Mouse (Mus musculus) midbrain, embryonic 16.5 days (tissue): Measurements from ENCODE around the gene Erc2. TPM values are rescaled to one million over a fixed set of nuclear protein-coding genes. Genes with fewer than 3 reads are reported as not detected.

Experiments used
- ATAC-seq: fragments of 200-750 bp; cut with Nextera tagmentation; 2 replicates; pipeline ENCODE4 v1.8.0; 2017; ENCODE audit warnings: moderate TSS enrichment
- H3K27ac ChIP-seq: fragments of 300-500 bp; sonication (generic); 2 replicates; pipeline ENCODE4 v1.5.1; 2014; ENCODE audit warnings: mild to moderate bottlenecking, low read length, mixed read lengths
- H3K27me3 ChIP-seq: fragments of 300-500 bp; sonication (generic); 2 replicates; pipeline ENCODE4 v1.6.1; 2014; ENCODE audit warnings: low read depth, low read length, mixed read lengths; ENCODE audit not compliant: control insufficient read depth, insufficient read depth
- H3K36me3 ChIP-seq: fragments of 300-500 bp; sonication (generic); 2 replicates; pipeline ENCODE4 v1.6.1; 2014; ENCODE audit warnings: mild to moderate bottlenecking, low read length, moderate library complexity, mixed read lengths; ENCODE audit not compliant: control insufficient read depth, insufficient read depth
- H3K4me1 ChIP-seq: fragments of 300-500 bp; sonication (generic); 2 replicates; pipeline ENCODE4 v1.6.1; 2014; ENCODE audit warnings: mild to moderate bottlenecking, low read length, mixed read lengths; ENCODE audit not compliant: control insufficient read depth, insufficient read depth
- H3K4me2 ChIP-seq: fragments of 300-500 bp; sonication (generic); 2 replicates; pipeline ENCODE4 v1.6.1; 2014; ENCODE audit warnings: mild to moderate bottlenecking, low read length, mixed read lengths
- H3K4me3 ChIP-seq: fragments of 300-500 bp; sonication (generic); 2 replicates; pipeline ENCODE4 v1.5.1; 2014; ENCODE audit warnings: low read depth, mild to moderate bottlenecking, low read length, moderate library complexity, mixed read lengths
- H3K9ac ChIP-seq: fragments of 300-500 bp; sonication (generic); 2 replicates; pipeline ENCODE4 v1.6.1; 2014; ENCODE audit warnings: low read depth, low read length, mixed read lengths
- H3K9me3 ChIP-seq: fragments of 300-500 bp; sonication (generic); replicated peaks from 2 replicates; pipeline ENCODE4 v1.6.1; 2014; ENCODE audit warnings: mild to moderate bottlenecking, low read length, mixed read lengths; ENCODE audit not compliant: control insufficient read depth, poor library complexity, severe bottlenecking
- WGBS: fragments of 180-500 bp; shearing (Covaris S2); extraction: QIAGEN DNeasy Blood & Tissue Kit; methylation state at CpG from one replicate; pipeline ENCODE4 v1.1.7; 2014; 5-methylcytosine and 5-hydroxymethylcytosine counted together
- polyA plus RNA-seq: library from polyadenylated mRNA; unstranded; fragments of >200 nt; fragmentation: Nextera tagmentation; extraction: Ambion mirVana; gene quantifications from 2 replicates; pipeline ENCODE4 v1.2.1, GENCODE M21; 2015

Gene Erc2
- polyA plus RNA-seq, 1 experiment from 2014 or later: 94.2 TPM

DNA sequence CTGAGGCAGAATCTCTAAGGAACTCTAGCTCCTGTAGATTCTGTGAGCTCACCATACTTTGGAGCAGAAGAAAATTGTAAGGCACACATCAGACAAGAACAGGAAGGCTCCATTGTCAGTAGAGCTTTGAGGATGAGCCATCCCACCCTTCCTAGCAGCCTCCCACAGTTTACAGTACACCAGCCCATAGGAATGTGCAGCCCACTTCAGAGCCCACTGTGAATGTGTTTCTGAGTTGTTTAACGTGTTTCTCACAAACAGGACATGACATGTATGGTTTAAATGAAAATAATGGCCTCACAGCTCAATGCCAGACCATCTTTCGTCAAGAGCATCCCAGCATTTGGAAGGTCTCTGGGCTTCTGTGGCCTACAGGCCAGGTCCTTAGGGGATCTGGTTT lies 549.1 kb downstream of the Erc2 start:
- H3K4me2 ChIP-seq: no peak overlapping the region
- no peaks in the 10 kb centered on the region for H3K4me1 ChIP-seq
- no peak overlapping the region for H3K27ac ChIP-seq
- no peaks in the 10 kb centered on the region for H3K27me3 ChIP-seq
- ATAC-seq: no peak
- no peak overlapping the region for H3K4me3 ChIP-seq
- no peaks in the 10 kb centered on the region for H3K9me3 ChIP-seq
- no peaks in the 10 kb centered on the region for H3K36me3 ChIP-seq
- no peak overlapping the region for H3K9ac ChIP-seq
- WGBS: 76% methylated on average over 2 of the region's 2 CpGs

DNA sequence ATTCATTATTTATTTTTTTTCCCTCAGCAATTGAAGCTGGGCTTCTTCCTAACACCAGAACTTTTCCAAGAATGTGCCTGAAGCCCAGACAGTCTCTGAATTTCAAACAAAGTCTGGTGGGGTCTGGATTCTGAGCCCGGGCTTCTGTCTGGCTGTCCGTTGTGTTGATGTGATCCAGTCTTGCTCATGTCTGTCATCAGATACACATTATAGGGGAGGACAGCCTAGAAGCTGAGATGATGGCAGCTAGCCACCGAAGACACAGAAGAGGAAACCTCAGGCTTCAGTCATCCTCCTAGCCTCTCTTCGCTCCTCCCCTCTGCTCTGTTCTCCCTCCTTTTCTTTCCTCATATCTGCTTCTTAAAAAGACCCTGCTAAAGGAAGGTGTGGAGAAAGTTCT lies 551.5 kb downstream of the Erc2 start:
- H3K36me3 ChIP-seq: no peaks in the 10 kb centered on the region
- H3K27me3 ChIP-seq: no peaks in the 10 kb centered on the region
- H3K9ac ChIP-seq: no peak overlapping the region
- H3K27ac ChIP-seq: no peak overlapping the region
- 95% methylated on average over 4 of the region's 4 CpGs for WGBS
- no peak overlapping the region for H3K4me2 ChIP-seq
- H3K9me3 ChIP-seq: no peaks in the 10 kb centered on the region
- ATAC-seq: no peak
- no peaks in the 10 kb centered on the region for H3K4me1 ChIP-seq
- H3K4me3 ChIP-seq: no peak overlapping the region

DNA sequence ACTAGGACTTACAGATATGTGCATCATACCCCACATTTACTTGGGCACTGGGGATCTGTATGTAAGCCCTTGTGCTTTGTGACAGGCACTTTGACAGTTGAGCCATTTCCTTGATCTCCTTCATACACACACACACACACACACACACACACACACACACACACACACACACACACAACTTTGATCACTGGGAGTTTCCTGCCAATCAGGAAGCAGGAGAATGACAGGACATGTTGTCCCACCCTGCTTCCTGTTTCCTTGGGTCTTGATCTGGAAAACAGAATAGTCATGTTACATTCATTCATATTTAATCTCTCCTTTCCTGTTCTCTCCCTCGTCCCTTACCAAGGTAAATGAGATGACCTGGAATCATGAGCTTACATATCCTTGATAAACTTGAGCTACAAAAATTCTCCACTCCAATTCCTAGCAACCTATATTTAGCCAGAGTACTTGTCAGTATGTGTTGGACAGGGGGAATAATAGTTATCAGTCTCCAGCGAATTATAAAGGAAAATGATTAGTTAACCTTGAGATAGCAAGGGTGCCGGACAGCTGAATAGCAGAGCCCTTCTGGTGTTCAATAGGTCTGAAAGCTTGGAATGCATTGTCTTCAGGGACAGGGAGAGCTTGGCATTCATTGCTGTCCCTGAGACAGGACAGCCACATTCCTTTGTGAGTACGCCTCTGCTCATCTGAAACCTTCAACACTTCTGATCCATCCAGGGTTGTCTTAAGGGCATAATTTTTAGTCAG lies 559.0 kb downstream of the Erc2 start:
- H3K27ac ChIP-seq: no peak overlapping the region
- H3K36me3 ChIP-seq: no peaks in the 10 kb centered on the region
- no peak overlapping the region for H3K9ac ChIP-seq
- no peak for ATAC-seq
- 19% methylated on average over 4 of the region's 4 CpGs for WGBS
- H3K4me3 ChIP-seq: no peak overlapping the region
- no peaks in the 10 kb centered on the region for H3K4me1 ChIP-seq
- no peaks in the 10 kb centered on the region for H3K27me3 ChIP-seq
- no peak overlapping the region for H3K4me2 ChIP-seq
- no peaks in the 10 kb centered on the region for H3K9me3 ChIP-seq

DNA sequence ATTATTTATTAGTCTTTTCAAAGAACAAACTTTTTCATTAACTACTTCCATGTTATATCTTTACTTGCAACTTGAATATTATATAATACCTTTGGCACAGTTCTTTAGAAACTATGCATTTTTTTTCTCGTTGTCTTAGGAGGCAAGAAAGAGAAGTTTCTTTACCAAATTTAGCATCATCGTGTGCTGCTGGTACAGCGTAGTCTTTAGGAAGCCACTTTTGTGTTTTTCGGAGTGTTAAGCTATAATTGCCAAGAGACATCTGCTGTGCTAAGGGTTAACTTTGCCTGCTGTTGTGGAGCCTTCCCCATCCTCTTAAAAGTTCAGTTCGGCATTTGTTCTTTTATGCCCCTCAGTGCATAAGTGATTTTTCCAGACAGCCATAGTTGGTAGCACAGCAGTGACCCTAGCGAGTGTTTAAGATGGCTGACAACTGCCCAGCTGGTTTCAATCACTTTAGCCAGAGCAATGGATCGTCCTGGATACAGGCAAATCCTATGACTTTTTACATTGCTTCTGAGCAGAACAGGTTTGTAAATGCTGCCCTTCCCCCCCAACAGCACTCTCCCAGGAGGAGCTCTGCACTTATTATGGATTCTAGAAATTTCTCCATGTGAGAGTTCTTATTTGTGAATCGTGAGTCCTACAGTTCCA lies 570.6 kb downstream of the Erc2 start:
- no peak overlapping the region for H3K27ac ChIP-seq
- no peak for ATAC-seq
- no peaks in the 10 kb centered on the region for H3K9me3 ChIP-seq
- H3K9ac ChIP-seq: no peak overlapping the region
- no peaks in the 10 kb centered on the region for H3K36me3 ChIP-seq
- H3K4me1 ChIP-seq: no peaks in the 10 kb centered on the region
- no peaks in the 10 kb centered on the region for H3K27me3 ChIP-seq
- H3K4me3 ChIP-seq: no peak overlapping the region
- H3K4me2 ChIP-seq: no peak overlapping the region
- 74% methylated on average over 8 of the region's 8 CpGs for whole genome bisulfite sequencing

DNA sequence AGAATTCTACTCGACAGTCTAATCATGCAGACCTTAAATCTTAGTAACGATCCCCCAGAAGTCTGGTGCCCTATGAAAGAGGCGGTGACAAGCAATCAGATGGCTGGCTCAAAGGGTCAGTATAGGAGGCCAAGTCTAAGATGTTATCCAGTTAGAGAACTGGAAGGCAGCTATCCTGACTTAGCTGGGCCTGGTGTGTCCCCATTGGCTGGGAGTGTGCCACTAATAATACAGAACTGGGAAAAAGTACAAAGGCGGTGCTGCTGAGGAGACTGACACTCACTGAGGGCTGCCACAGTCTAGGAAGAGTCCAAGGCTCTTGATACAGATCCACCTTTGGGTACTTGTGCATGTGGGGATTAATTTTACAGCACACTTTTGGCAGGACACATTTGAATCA lies 581.6 kb downstream of the Erc2 start:
- Histone ChIP-seq H3K9ac (no peak overlapping the region), H3K36me3 (no peaks in the 10 kb centered on the region), H3K9me3 (no peaks in the 10 kb centered on the region), H3K4me2 (no peak overlapping the region), H3K27me3 (no peaks in the 10 kb centered on the region), H3K4me1 (no peaks in the 10 kb centered on the region), H3K4me3 (no peak overlapping the region), H3K27ac (no peak overlapping the region)
- ATAC-seq: no peak
- WGBS: 78% methylated on average over 4 of the region's 4 CpGs

DNA sequence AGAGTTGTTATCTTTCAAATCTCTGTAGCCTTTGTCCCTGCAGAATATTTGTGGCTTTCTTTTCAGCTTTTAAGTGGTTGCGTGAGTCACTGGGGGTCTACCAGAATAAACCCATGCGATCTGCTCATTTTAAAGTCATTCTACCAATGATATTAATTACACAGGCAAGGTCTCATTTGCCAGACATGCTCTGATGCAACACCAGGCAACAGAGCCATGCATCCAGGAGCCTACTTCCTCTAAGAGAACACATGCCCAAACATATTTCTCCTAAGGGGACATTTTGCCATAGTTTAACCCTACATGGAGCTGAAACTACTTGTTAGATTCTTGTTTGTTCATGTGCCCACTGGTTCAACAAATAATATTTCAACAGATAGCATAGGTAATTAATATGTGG lies 584.1 kb downstream of the Erc2 start:
- H3K4me1 ChIP-seq: no peaks in the 10 kb centered on the region
- H3K9me3 ChIP-seq: no peaks in the 10 kb centered on the region
- WGBS: 97% methylated on average over 2 of the region's 2 CpGs
- H3K27ac ChIP-seq: no peak overlapping the region
- no peak overlapping the region for H3K9ac ChIP-seq
- H3K4me3 ChIP-seq: no peak overlapping the region
- no peak for ATAC-seq
- H3K4me2 ChIP-seq: no peak overlapping the region
- H3K27me3 ChIP-seq: no peaks in the 10 kb centered on the region
- H3K36me3 ChIP-seq: no peaks in the 10 kb centered on the region

DNA sequence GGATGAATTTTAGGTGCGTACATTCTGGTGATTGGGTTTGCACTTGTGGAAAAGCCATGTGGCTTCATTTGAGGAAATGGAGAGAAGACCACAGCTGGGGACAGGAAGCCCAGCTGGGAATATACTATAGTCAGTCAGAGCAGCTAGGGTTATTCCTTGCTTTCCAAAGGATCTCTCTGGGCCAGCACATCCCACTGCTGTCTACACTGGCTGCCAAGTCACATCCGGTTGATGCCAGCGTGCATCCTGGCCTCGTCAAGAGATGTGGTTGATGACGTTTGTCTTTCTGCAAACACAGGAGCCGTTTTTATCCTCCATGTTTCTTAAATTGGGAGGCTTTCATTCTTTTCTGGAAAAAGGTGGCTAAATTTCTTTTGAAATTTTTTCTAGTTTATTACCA lies 603.3 kb downstream of the Erc2 start:
- no peak overlapping the region for H3K4me3 ChIP-seq
- no peaks in the 10 kb centered on the region for H3K36me3 ChIP-seq
- no peaks in the 10 kb centered on the region for H3K9me3 ChIP-seq
- WGBS: 94% methylated on average over 6 of the region's 6 CpGs
- no peak overlapping the region for H3K27ac ChIP-seq
- H3K27me3 ChIP-seq: no peaks in the 10 kb centered on the region
- no peak for ATAC-seq
- H3K4me2 ChIP-seq: no peak overlapping the region
- H3K9ac ChIP-seq: no peak overlapping the region
- H3K4me1 ChIP-seq: no peaks in the 10 kb centered on the region

DNA sequence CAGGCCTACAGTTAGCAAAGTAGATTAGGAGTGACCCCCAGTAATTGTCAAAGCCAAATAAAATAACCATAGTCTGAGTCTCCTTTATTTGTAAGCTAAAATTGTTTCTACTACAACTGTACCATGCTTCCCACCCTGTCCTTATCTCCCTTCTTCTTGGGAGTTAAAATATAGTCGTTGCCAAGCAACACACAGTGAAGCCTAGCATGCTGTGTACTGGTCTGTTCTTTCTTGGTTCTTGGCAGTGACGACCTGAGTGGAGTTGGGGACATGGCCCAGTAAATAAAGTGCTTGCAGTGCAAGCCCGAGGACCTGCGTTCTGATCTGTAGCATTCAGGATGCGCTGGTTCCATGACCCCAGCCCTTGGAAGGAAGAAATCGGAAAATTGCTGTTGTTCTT lies 608.3 kb downstream of the Erc2 start:
- Histone ChIP-seq H3K27me3 (no peaks in the 10 kb centered on the region), H3K4me3 (no peak overlapping the region), H3K36me3 (no peaks in the 10 kb centered on the region), H3K9me3 (no peaks in the 10 kb centered on the region), H3K4me1 (no peaks in the 10 kb centered on the region), H3K27ac (no peak overlapping the region), H3K9ac (no peak overlapping the region), H3K4me2 (no peak overlapping the region)
- WGBS: 78% methylated on average over 6 of the region's 6 CpGs
- no peak for ATAC-seq

DNA sequence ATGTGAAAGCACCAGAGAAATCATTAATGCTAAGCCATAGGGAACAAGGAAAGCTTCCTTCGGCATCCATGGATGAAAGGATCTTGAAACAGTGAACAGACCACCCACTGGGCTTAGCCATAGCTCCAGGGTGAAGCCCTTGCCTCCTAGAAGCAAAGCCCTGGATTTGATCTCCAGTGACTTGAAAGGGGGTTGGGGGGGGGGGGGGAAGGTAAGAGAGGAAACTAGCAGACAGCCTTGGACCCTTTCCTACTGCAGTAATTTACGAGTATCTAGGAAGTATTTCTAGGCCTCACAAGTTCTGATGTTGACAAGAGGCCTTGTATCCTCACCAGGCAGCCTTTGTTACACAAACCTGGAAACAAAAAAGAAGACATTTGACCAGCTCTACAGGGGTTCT lies 609.0 kb downstream of the Erc2 start:
- no peak overlapping the region for H3K9ac ChIP-seq
- no peak overlapping the region for H3K4me3 ChIP-seq
- ATAC-seq: no peak
- H3K27me3 ChIP-seq: no peaks in the 10 kb centered on the region
- H3K9me3 ChIP-seq: no peaks in the 10 kb centered on the region
- H3K27ac ChIP-seq: no peak overlapping the region
- 32% methylated on average over 2 of the region's 2 CpGs for WGBS
- no peaks in the 10 kb centered on the region for H3K36me3 ChIP-seq
- no peak overlapping the region for H3K4me2 ChIP-seq
- H3K4me1 ChIP-seq: no peaks in the 10 kb centered on the region
